Comparison of ENCODE assay signal across 21 mouse cellular contexts in genomic region chrX:60743971-60744370, GRCm38 (mm10).
"Had no signal": no experiment of that assay in that cellular context is flagged by ENCODE, and none has a peak within 500 bp of the region (broad histone marks: within the 10 kb centered on the region; RNA-seq: fewer than 3 reads in every experiment).

No protein-coding gene starts in this region.

- H3K9ac ChIP-seq: kidney, embryonic 15.5 days; limb, embryonic 12.5 days; limb, embryonic 15.5 days; liver, embryonic 14.5 days; liver, postnatal 0 days; lung, embryonic 14.5 days; midbrain, embryonic 13.5 days had no signal

- H3K4me1 ChIP-seq: kidney, embryonic 15.5 days; limb, embryonic 12.5 days; limb, embryonic 15.5 days; midbrain, embryonic 13.5 days had no signal

- H3K4me3 ChIP-seq: kidney, embryonic 15.5 days; limb, embryonic 12.5 days; limb, embryonic 15.5 days; midbrain, embryonic 13.5 days had no signal

- DNase-seq: kidney, adult 11 months; kidney, adult 8-10 months; kidney, postnatal 10 days; kidney, postnatal 36 days; left cerebral cortex, postnatal 4 days; liver, postnatal 0 days; lung, embryonic 14.5 days; right cerebral cortex, adult 18-20 months; right cerebral cortex, postnatal 14 days; right cerebral cortex, postnatal 4 days; thymus, postnatal 25 days had no signal

- H3K27ac ChIP-seq: kidney, embryonic 15.5 days; limb, embryonic 12.5 days; limb, embryonic 15.5 days; liver, embryonic 14.5 days; macrophage; midbrain, embryonic 13.5 days; stomach, postnatal 0 days had no signal

- H3K4me2 ChIP-seq: kidney, embryonic 15.5 days; limb, embryonic 12.5 days; limb, embryonic 15.5 days; liver, embryonic 11.5 days; lung, embryonic 14.5 days; midbrain, embryonic 13.5 days had no signal

- H3K9me3 ChIP-seq: kidney, embryonic 15.5 days; limb, embryonic 12.5 days; limb, embryonic 15.5 days; midbrain, embryonic 13.5 days had no signal

- H3K27me3 ChIP-seq: kidney, embryonic 15.5 days; limb, embryonic 12.5 days; limb, embryonic 15.5 days; midbrain, embryonic 13.5 days had no signal

- H3K36me3 ChIP-seq: kidney, embryonic 15.5 days; limb, embryonic 12.5 days; limb, embryonic 15.5 days; midbrain, embryonic 13.5 days had no signal

- ATAC-seq: liver, postnatal 0 days; lung, postnatal 0 days; midbrain, embryonic 13.5 days; midbrain, embryonic 16.5 days had no signal
